Mouse (Mus musculus): ENCODE data around the gene Nme8. TPM values are rescaled to one million over a fixed set of nuclear protein-coding genes. Genes with fewer than 3 reads are reported as not detected.

The Nme8 gene
- polyA plus RNA-seq (2014; fragmentation: Illumina TruSeq; extraction: RNeasy Lipid Tissue Mini Kit (QIAGEN cat#74804); ENCODE audit: low read depth, low replicate concordance): not detected

DNA sequence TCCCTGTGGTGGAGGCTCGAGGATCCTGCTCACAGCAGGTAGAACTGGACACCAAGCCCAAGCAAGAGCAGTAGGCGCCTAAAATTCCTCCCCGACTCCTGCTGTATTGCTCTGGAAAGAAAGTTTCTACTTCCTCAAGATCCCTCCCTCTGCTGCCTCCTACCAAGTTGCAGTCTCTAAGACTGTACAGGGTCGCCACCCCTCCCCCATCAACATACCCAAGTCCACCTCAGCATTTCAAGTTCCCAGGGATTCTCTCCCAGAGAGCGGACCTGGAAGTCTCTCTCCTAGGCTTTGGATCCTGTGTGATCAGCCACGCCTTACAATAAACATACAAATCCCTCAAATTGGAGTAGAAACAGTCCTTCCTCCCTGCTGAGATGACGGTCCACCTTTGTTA, at the start of gene Nme8:
Gene Nme8, minus strand, starts transcription at position 5 of the 400 bp plus-strand sequence.

DNA sequence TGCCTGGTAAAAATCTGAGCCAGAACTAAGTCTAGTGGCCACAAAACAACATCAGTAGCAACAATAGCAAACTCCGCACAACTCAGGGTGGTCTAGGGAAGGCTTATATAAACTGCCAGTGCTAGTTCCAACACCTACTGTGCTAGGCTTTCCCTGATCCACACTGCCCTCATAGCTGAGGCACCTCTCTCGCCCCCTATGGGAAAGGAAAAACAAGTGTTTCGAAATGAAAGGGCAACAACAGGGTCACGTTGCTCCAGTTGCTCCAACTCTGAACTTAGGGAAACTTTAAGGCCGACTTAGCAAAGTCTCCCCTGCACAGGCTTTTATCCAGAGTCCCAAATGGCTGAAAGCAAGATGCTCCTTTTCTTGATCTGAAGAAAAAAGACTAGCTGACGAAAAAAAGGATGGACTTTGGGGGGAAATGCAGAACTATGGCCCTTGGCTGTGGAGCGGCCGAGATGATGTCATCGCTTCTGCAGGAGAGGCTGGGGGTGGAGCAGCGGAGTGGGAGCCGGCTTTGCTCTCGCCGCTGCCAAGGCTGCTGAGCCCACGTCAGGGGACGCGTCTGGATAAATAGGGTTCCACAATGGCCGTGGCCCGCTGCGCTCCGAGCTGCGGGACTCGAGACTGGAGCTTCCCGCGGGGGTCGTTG, 74.9 kb downstream of the Nme8 start, which contains the start of gene Sfrp4:
Gene Sfrp4, plus strand, starts transcription at position 532 of the 655 bp plus-strand sequence.

GRCm38 (mm10) chr13:19619216-19619927, 78.2 kb downstream of the Nme8 start, which contains the start of gene Epdr1:
Epdr1 (minus strand) TSS chr13:19619927.

Other genes starting within 250 kb of the Nme8 start
- 7.0 TPM for gene Epdr1, start 77.9 kb downstream of the Nme8 start, polyA plus RNA-seq (2014; fragmentation: Illumina TruSeq; extraction: RNeasy Lipid Tissue Mini Kit (QIAGEN cat#74804); ENCODE audit: low read depth, low replicate concordance)
- gene Sfrp4, start 74.7 kb downstream of the Nme8 start, polyA plus RNA-seq (2014; fragmentation: Illumina TruSeq; extraction: RNeasy Lipid Tissue Mini Kit (QIAGEN cat#74804); ENCODE audit: low read depth, low replicate concordance): 3.3 TPM
- 2.9 TPM for gene Gpr141, start 126.5 kb upstream of the Nme8 start, polyA plus RNA-seq (2014; fragmentation: Illumina TruSeq; extraction: RNeasy Lipid Tissue Mini Kit (QIAGEN cat#74804); ENCODE audit: low read depth, low replicate concordance)